Mouse (Mus musculus) layer of hippocampus, postnatal 25 days (tissue): ENCODE measurements around the gene Cxcl17. TPM values are rescaled to one million over a fixed set of nuclear protein-coding genes. Genes with fewer than 3 reads are reported as not detected.
"Not testable (repeated sequence)": the region's sequence is repeated elsewhere in the genome, so short reads cannot be mapped to it uniquely, and the experiment has no call there.

Experiments
- DNase-seq, 2 experiments: peaks; one replicate each; pipeline ENCODE4 v3.0.0; 2022; ENCODE audit warnings: mixed read lengths in 2 of 2, low spot score in 1 of 2; ENCODE audit errors: extremely low spot score in 1 of 2
- total RNA-seq, 2 experiments: library from RNA; stranded (reverse); gene quantifications; 2 replicates each; pipeline ENCODE4 v1.2.3; 2021

The Cxcl17 gene
- total RNA-seq: not detected

- DNase-seq: no peak
Observed at GRCm38 (mm10) chr7:25412833-25413441, at the start of gene Cxcl17. Gene Cxcl17, minus strand, starts transcription at chr7:25412886.

GRCm38 (mm10) chr7:25462033-25462337 lies 49.3 kb upstream of the Cxcl17 start:
- not testable (repeated sequence) for DNase-seq

- DNase-seq: peak; percentile 15 to 34
Observed at GRCm38 (mm10) chr7:25461336-25462032, 48.8 kb upstream of the Cxcl17 start.

- no peak for DNase-seq
Observed at GRCm38 (mm10) chr7:25452103-25452502, 39.4 kb upstream of the Cxcl17 start.

GRCm38 (mm10) chr7:25449913-25450890 lies 37.5 kb upstream of the Cxcl17 start:
- no peak for DNase-seq

GRCm38 (mm10) chr7:25440816-25441153 lies 28.1 kb upstream of the Cxcl17 start:
- DNase-seq: no peak

GRCm38 (mm10) chr7:25439978-25440815 lies 27.5 kb upstream of the Cxcl17 start:
- DNase-seq: no peak

- DNase-seq: no peak
Observed at GRCm38 (mm10) chr7:25439124-25439822, 26.6 kb upstream of the Cxcl17 start.

GRCm38 (mm10) chr7:25436704-25437103 lies 24.0 kb upstream of the Cxcl17 start:
- no peak for DNase-seq

- DNase-seq: no peak
Observed at GRCm38 (mm10) chr7:25436226-25436625, 23.5 kb upstream of the Cxcl17 start.

- no peak for DNase-seq
Observed at GRCm38 (mm10) chr7:25435546-25435851, 22.8 kb upstream of the Cxcl17 start.

GRCm38 (mm10) chr7:25434654-25435545 lies 22.2 kb upstream of the Cxcl17 start:
- no peak for DNase-seq

GRCm38 (mm10) chr7:25433781-25434560 lies 21.3 kb upstream of the Cxcl17 start:
- no peak for DNase-seq

- no peak for DNase-seq
Observed at GRCm38 (mm10) chr7:25433007-25433541, 20.4 kb upstream of the Cxcl17 start.

- no peak for DNase-seq
Observed at GRCm38 (mm10) chr7:25432381-25432780, 19.7 kb upstream of the Cxcl17 start.

GRCm38 (mm10) chr7:25429886-25430784 lies 17.4 kb upstream of the Cxcl17 start:
- no peak for DNase-seq

- DNase-seq: no peak
Observed at GRCm38 (mm10) chr7:25428321-25428720, 15.6 kb upstream of the Cxcl17 start.
